Mouse (Mus musculus): ENCODE measurements at regions not wholly inside any gene's neighbourhood (a gene's known extent, or its start where the extent isn't known, plus 50 kb on each side); places are given as distances from the start of the nearest gene placed in this dataset.

- Histone ChIP-seq H3K27me3 (ENCODE audit: control insufficient read depth, insufficient read depth, low read length) (no peaks in the 10 kb centered on the region), H3K27ac (ENCODE audit: low read depth, low read length) (no peak overlapping the region), H3K9ac (ENCODE audit: low read length) (no peak overlapping the region), H3K36me3 (ENCODE audit: control insufficient read depth, insufficient read depth, low read length) (no peaks in the 10 kb centered on the region), H3K4me2 (no peak overlapping the region), H3K4me3 (ENCODE audit: low read depth, low read length) (no peak overlapping the region), H3K4me1 (ENCODE audit: control insufficient read depth, insufficient read depth, low read length) (no peaks in the 10 kb centered on the region), H3K9me3 (ENCODE audit: control insufficient read depth, low read length) (no peaks in the 10 kb centered on the region)
- ATAC-seq (ENCODE audit: low FRiP score) (no peak), DNase-seq (ENCODE audit: low spot score, missing footprints) (no peak)
- 87% methylated on average over 8 of the region's 8 CpGs for WGBS
Measured at GRCm38 (mm10) chr8:113051770-113052473, 482.1 kb downstream of the Cntnap4 start.

DNA sequence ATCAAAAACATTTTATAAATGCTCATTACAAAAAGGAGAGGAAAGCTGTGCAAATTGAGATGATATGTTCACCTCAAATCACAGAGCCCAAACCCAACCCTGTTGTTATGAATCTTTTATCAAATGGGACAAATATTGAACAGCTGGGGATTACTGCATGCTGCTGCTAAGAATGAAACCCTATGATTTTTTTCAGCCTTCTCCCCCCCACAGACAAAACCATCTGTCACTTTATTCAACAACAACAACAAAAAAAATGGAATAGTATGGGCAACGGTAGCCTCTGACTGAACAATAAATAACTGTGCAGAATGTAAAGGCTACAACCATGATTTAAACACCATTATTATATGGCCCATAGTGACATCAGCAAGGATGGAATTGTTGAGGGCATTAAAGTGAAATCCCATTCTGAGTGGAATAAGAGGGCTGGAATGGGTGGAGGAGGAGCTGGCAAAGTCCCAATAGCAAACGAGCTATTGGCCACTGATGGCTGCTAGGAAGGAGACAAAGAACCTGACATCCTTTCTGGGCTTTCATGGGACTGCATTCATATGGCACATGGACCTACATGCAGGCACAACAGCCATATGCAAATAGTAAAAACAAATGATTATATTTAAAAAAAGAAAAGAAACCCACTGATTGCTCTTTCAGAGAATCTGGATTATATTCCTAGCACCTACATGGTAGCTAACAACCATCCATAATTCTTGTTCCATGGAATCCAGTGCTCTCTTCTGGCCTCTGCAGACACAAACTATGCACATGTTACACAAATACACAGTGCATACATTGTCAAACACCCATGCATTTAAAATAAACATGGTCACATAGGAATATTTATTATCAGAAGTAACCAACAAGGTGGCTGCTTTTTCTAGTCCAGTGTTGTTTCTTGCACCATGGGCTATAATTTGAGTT is 495.7 kb downstream of the Cntnap4 start:
- no peak overlapping the region for H3K9ac ChIP-seq (ENCODE audit: low read length)
- 64% methylated on average over 2 of the region's 2 CpGs for WGBS
- no peak overlapping the region for H3K4me3 ChIP-seq (ENCODE audit: low read depth, low read length)
- H3K4me2 ChIP-seq, result no peak overlapping the region
- H3K27ac ChIP-seq (ENCODE audit: low read depth, low read length), result no peak overlapping the region
- H3K36me3 ChIP-seq (ENCODE audit: control insufficient read depth, insufficient read depth, low read length), result no peaks in the 10 kb centered on the region
- no peak for DNase-seq (ENCODE audit: low spot score, missing footprints)
- no peaks in the 10 kb centered on the region for H3K9me3 ChIP-seq (ENCODE audit: control insufficient read depth, low read length)
- no peaks in the 10 kb centered on the region for H3K27me3 ChIP-seq (ENCODE audit: control insufficient read depth, insufficient read depth, low read length)
- ATAC-seq (ENCODE audit: low FRiP score), result no peak
- no peaks in the 10 kb centered on the region for H3K4me1 ChIP-seq (ENCODE audit: control insufficient read depth, insufficient read depth, low read length)

- no peak for ATAC-seq (ENCODE audit: low FRiP score)
- Histone ChIP-seq H3K4me1 (ENCODE audit: control insufficient read depth, insufficient read depth, low read length) (no peaks in the 10 kb centered on the region), H3K9ac (ENCODE audit: low read length) (no peak overlapping the region), H3K4me3 (ENCODE audit: low read depth, low read length) (no peak overlapping the region), H3K27me3 (ENCODE audit: control insufficient read depth, insufficient read depth, low read length) (no peaks in the 10 kb centered on the region), H3K4me2 (no peak overlapping the region), H3K9me3 (ENCODE audit: control insufficient read depth, low read length) (no peaks in the 10 kb centered on the region), H3K27ac (ENCODE audit: low read depth, low read length) (no peak overlapping the region), H3K36me3 (ENCODE audit: control insufficient read depth, insufficient read depth, low read length) (no peaks in the 10 kb centered on the region)
- no peak for DNase-seq (ENCODE audit: low spot score, missing footprints)
- 70% methylated on average over 6 of the region's 6 CpGs for WGBS
Measured at GRCm38 (mm10) chr8:113066170-113066708, 496.4 kb downstream of the Cntnap4 start.

GRCm38 (mm10) chr8:113083976-113084375 is 514.1 kb downstream of the Cntnap4 start:
- no peak for ATAC-seq (ENCODE audit: low FRiP score)
- WGBS, result 92% methylated on average over 2 of the region's 2 CpGs
- DNase-seq (ENCODE audit: low spot score, missing footprints), result no peak
- no peaks in the 10 kb centered on the region for H3K4me1 ChIP-seq (ENCODE audit: control insufficient read depth, insufficient read depth, low read length)
- H3K4me2 ChIP-seq, result no peak overlapping the region
- H3K36me3 ChIP-seq (ENCODE audit: control insufficient read depth, insufficient read depth, low read length), result no peaks in the 10 kb centered on the region
- H3K27me3 ChIP-seq (ENCODE audit: control insufficient read depth, insufficient read depth, low read length), result no peaks in the 10 kb centered on the region
- H3K9me3 ChIP-seq (ENCODE audit: control insufficient read depth, low read length), result no peaks in the 10 kb centered on the region
- H3K4me3 ChIP-seq (ENCODE audit: low read depth, low read length), result no peak overlapping the region
- H3K9ac ChIP-seq (ENCODE audit: low read length), result no peak overlapping the region
- no peak overlapping the region for H3K27ac ChIP-seq (ENCODE audit: low read depth, low read length)

DNA sequence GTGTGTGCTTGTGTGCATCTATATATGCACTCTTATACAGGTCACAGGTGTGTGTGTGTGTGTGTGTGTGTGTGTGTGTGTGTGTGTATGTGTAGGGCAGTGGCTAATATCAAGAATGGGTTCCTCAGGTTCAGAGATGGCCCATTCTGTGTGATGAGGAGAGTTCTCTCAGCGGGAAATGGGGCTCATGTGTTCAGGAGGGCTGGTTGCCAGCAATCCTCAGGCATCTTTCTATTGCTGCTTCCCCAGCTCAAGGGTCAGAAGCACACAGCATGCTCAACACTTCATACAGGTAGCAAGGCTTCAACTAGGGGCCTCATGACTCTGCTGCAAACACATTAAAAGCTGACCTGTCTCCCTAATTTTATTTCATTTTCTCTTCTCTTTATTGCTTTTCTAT is 517.7 kb downstream of the Cntnap4 start:
- Histone ChIP-seq H3K4me3 (ENCODE audit: low read depth, low read length) (no peak overlapping the region), H3K4me2 (no peak overlapping the region), H3K9ac (ENCODE audit: low read length) (no peak overlapping the region), H3K36me3 (ENCODE audit: control insufficient read depth, insufficient read depth, low read length) (no peaks in the 10 kb centered on the region), H3K27me3 (ENCODE audit: control insufficient read depth, insufficient read depth, low read length) (no peaks in the 10 kb centered on the region), H3K4me1 (ENCODE audit: control insufficient read depth, insufficient read depth, low read length) (no peaks in the 10 kb centered on the region), H3K9me3 (ENCODE audit: control insufficient read depth, low read length) (no peaks in the 10 kb centered on the region), H3K27ac (ENCODE audit: low read depth, low read length) (no peak overlapping the region)
- WGBS, result 80% methylated on average over 1 of the region's 1 CpGs
- ATAC-seq (ENCODE audit: low FRiP score) (no peak), DNase-seq (ENCODE audit: low spot score, missing footprints) (no peak)

GRCm38 (mm10) chr8:113111665-113112064 is 523.7 kb upstream of the Mon1b start:
- no peak for ATAC-seq (ENCODE audit: low FRiP score)
- Histone ChIP-seq H3K27me3 (ENCODE audit: control insufficient read depth, insufficient read depth, low read length) (no peaks in the 10 kb centered on the region), H3K4me2 (no peak overlapping the region), H3K9ac (ENCODE audit: low read length) (no peak overlapping the region), H3K9me3 (ENCODE audit: control insufficient read depth, low read length) (no peaks in the 10 kb centered on the region), H3K4me3 (ENCODE audit: low read depth, low read length) (no peak overlapping the region), H3K4me1 (ENCODE audit: control insufficient read depth, insufficient read depth, low read length) (no peaks in the 10 kb centered on the region), H3K36me3 (ENCODE audit: control insufficient read depth, insufficient read depth, low read length) (no peaks in the 10 kb centered on the region), H3K27ac (ENCODE audit: low read depth, low read length) (no peak overlapping the region)
- DNase-seq (ENCODE audit: low spot score, missing footprints), result no peak
- 70% methylated on average over 6 of the region's 6 CpGs for WGBS

DNA sequence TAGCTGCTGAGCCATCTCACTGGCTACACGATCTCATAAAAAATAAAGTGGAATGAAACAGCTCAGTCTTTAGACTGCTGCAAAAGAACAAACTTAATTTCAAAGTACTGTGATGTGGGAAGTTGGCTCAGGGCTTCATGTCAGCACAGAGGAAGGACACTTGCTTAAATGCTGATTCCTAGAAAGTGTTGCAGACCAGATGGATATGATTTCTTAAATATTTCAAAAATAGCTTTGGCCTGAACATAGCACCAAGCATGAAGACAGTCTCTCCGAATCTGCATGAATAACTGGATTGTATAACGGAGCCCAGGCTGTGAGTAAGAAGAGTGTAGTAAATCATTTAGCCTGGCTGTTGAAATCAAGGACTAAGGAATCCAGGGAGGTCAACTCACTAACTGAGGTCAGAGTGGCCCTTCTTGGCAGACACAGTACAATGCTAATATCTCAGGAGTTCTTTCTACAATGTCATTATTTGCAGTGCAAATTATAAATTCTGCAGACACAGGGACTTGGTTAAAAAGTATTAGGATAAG is 521.2 kb upstream of the Mon1b start:
- DNase-seq (ENCODE audit: low spot score, missing footprints), result no peak
- Histone ChIP-seq H3K4me2 (no peak overlapping the region), H3K27me3 (ENCODE audit: control insufficient read depth, insufficient read depth, low read length) (no peaks in the 10 kb centered on the region), H3K4me3 (ENCODE audit: low read depth, low read length) (no peak overlapping the region), H3K27ac (ENCODE audit: low read depth, low read length) (no peak overlapping the region), H3K4me1 (ENCODE audit: control insufficient read depth, insufficient read depth, low read length) (no peaks in the 10 kb centered on the region), H3K36me3 (ENCODE audit: control insufficient read depth, insufficient read depth, low read length) (no peaks in the 10 kb centered on the region), H3K9me3 (ENCODE audit: control insufficient read depth, low read length) (no peaks in the 10 kb centered on the region), H3K9ac (ENCODE audit: low read length) (no peak overlapping the region)
- no peak for ATAC-seq (ENCODE audit: low FRiP score)
- WGBS, result 89% methylated on average over 3 of the region's 3 CpGs

- Histone ChIP-seq H3K27ac (ENCODE audit: low read depth, low read length) (no peak overlapping the region), H3K27me3 (ENCODE audit: control insufficient read depth, insufficient read depth, low read length) (no peaks in the 10 kb centered on the region), H3K4me2 (no peak overlapping the region), H3K4me1 (ENCODE audit: control insufficient read depth, insufficient read depth, low read length) (no peaks in the 10 kb centered on the region), H3K36me3 (ENCODE audit: control insufficient read depth, insufficient read depth, low read length) (no peaks in the 10 kb centered on the region), H3K9me3 (ENCODE audit: control insufficient read depth, low read length) (no peaks in the 10 kb centered on the region), H3K4me3 (ENCODE audit: low read depth, low read length) (no peak overlapping the region), H3K9ac (ENCODE audit: low read length) (no peak overlapping the region)
- 88% methylated on average over 9 of the region's 9 CpGs for WGBS
- no peak for DNase-seq (ENCODE audit: low spot score, missing footprints)
- ATAC-seq (ENCODE audit: low FRiP score), result no peak
Measured at GRCm38 (mm10) chr8:113117241-113117640, 518.1 kb upstream of the Mon1b start.

DNA sequence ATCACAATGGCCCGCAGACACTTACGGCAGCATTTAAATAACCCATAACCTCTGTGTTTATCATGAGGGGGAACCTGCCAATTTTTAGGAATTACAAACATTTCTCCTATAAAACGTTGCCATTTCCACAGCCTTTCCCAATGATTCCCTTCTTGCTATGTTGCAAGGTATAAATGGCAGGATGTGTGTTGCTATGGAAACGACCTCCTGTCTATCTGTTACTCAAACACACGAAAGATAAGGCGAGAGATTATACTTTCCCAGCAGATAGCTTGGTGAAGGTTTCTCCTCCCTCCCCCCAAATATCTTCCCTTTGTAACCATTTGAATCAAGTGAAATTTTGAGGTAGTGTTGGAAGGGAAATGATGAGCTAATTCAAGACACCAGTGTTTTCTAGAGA is 509.8 kb upstream of the Mon1b start:
- Histone ChIP-seq H3K4me2 (no peak overlapping the region), H3K9ac (ENCODE audit: low read length) (no peak overlapping the region), H3K36me3 (ENCODE audit: control insufficient read depth, insufficient read depth, low read length) (no peaks in the 10 kb centered on the region), H3K4me1 (ENCODE audit: control insufficient read depth, insufficient read depth, low read length) (no peaks in the 10 kb centered on the region), H3K9me3 (ENCODE audit: control insufficient read depth, low read length) (no peaks in the 10 kb centered on the region), H3K27ac (ENCODE audit: low read depth, low read length) (no peak overlapping the region), H3K4me3 (ENCODE audit: low read depth, low read length) (no peak overlapping the region), H3K27me3 (ENCODE audit: control insufficient read depth, insufficient read depth, low read length) (no peaks in the 10 kb centered on the region)
- ATAC-seq (ENCODE audit: low FRiP score) (no peak), DNase-seq (ENCODE audit: low spot score, missing footprints) (no peak)
- 77% methylated on average over 6 of the region's 6 CpGs for whole genome bisulfite sequencing

Measured in midbrain, embryonic 11.5 days (tissue).